Mouse (Mus musculus) ES-E14 (cell line): Measurements from ENCODE around the gene Aldh3a1.

Source experiments
- HCFC1 ChIP-seq: IDR thresholded peaks from 2 replicates; pipeline ENCODE4 v1.6.1; 2012; ENCODE audit warnings: low read length, inconsistent platforms, borderline replicate concordance; ENCODE audit not compliant: insufficient read depth
- MAFK ChIP-seq: IDR thresholded peaks from 2 replicates; pipeline ENCODE4 v1.6.1; 2014; ENCODE audit warnings: mild to moderate bottlenecking, low read depth, low read length, inconsistent platforms; ENCODE audit not compliant: insufficient read depth
- ZNF384 ChIP-seq: IDR thresholded peaks from 2 replicates; pipeline ENCODE4 v1.6.1; 2012; ENCODE audit warnings: low read depth, low read length, inconsistent platforms

DNA sequence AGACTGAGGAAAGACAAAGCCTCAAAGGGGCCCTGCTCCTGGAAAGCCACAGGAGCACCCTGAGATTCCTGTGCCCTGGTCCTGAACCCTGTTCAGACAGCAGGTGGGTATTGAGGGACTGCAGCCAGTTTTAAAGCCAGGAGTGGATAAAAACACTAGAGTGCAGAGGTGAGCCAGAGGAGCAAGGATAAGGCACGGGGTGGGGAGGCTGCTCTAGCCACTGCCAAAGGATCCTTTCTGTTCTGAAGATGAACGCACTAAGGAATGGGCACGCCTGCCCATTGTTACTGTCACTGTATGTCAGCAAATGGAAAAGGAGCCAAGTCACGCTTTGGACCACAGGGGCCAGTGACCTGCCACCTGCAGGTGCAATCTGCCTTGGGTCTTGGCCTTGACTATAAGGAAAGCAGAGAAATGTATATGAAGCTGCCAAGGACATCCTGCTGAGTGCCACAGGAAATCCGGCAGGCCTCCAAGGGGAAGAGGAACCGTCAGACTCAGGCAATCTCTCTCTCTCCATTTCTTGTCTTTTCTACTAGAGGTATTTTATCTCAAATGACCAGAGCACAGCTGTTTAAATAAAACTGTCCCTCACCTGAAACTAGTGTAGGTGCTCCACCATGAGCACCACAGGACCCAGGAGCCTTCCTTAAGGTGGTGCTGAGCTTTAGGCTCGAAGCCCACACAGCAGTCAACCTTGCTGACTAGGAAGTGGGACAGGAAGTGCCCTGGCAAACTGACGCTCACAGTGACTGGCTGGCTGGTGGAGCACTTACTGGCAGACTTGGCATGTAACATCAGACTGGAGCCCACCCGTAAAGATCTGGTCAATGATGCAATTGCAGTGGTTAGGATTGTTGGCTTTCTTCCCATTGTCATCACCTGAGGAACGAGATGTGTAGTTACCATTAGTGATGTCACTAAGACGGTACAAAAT lies 47.3 kb upstream of the Aldh3a1 start:
- no peak for TF ChIP-seq MAFK
- TF ChIP-seq HCFC1, result no peak
- TF ChIP-seq ZNF384, result no peak
